Mouse (Mus musculus): Measurements from ENCODE around the gene Ergic1.

- TF ChIP-seq CTCF (IDR thresholded peaks at IDR 0.05; ENCODE audit: extremely low read depth, insufficient read depth, low read length): 0 out of 2 replicates have a peak, but pooled peaks have one; percentile 22
- no peak for TF ChIP-seq POLR2A (IDR thresholded peaks at IDR 0.05; ENCODE audit: extremely low read depth, insufficient read depth, low read length)
These were observed 67.2 kb downstream of the Ergic1 start for GRCm38 (mm10) chr17:26628479-26628878.

Data from cortical plate, adult 2 months (tissue).